Mouse (Mus musculus) neural tube, embryonic 11.5 days (tissue): ENCODE results near the gene Olfr785. TPM values are rescaled to one million over a fixed set of nuclear protein-coding genes. Genes with fewer than 3 reads are reported as not detected.
"Not testable (repeated sequence)": the region's sequence is repeated elsewhere in the genome, so short reads cannot be mapped to it uniquely, and the experiment has no call there.

Experiments used
- ATAC-seq: fragments of 200-750 bp; cut with Nextera tagmentation; 2 replicates; pipeline ENCODE4 v1.8.0; 2017; ENCODE audit warnings: moderate number of reproducible peaks, mild to moderate bottlenecking, moderate TSS enrichment, moderate library complexity; ENCODE audit not compliant: insufficient read depth, low FRiP score, low TSS enrichment
- DNase-seq: peaks from one replicate; pipeline ENCODE4 v3.0.0-alpha.2; 2015; ENCODE audit warnings: low spot score
- H3K27ac ChIP-seq: fragments of 300-500 bp; sonication (generic); 2 replicates; pipeline ENCODE4 v1.5.1; 2014; ENCODE audit warnings: low read depth, mild to moderate bottlenecking, low read length
- H3K27me3 ChIP-seq: fragments of 300-500 bp; sonication (generic); 2 replicates; pipeline ENCODE4 v1.6.1; 2014; ENCODE audit warnings: mild to moderate bottlenecking, low read length, mixed read lengths; ENCODE audit not compliant: control insufficient read depth, insufficient read depth
- H3K36me3 ChIP-seq: fragments of 300-500 bp; sonication (generic); 2 replicates; pipeline ENCODE4 v1.6.1; 2014; ENCODE audit warnings: mild to moderate bottlenecking, low read length, moderate library complexity, mixed read lengths; ENCODE audit not compliant: control insufficient read depth, insufficient read depth
- H3K4me1 ChIP-seq: fragments of 300-500 bp; sonication (generic); 2 replicates; pipeline ENCODE4 v1.6.1; 2014; ENCODE audit warnings: low read length, mixed read lengths; ENCODE audit not compliant: control insufficient read depth, insufficient read depth
- H3K4me2 ChIP-seq: fragments of 300-500 bp; sonication (generic); 2 replicates; pipeline ENCODE4 v1.6.1; 2014; ENCODE audit warnings: low read depth, mild to moderate bottlenecking, moderate library complexity
- H3K4me3 ChIP-seq: fragments of 300-500 bp; sonication (generic); 2 replicates; pipeline ENCODE4 v1.5.1; 2014; ENCODE audit warnings: low read depth, low read length
- H3K9ac ChIP-seq: fragments of 300-500 bp; sonication (generic); 2 replicates; pipeline ENCODE4 v1.6.1; 2014; ENCODE audit warnings: mild to moderate bottlenecking, low read length
- H3K9me3 ChIP-seq: fragments of 300-500 bp; sonication (generic); 2 replicates; pipeline ENCODE4 v1.6.1; 2016; ENCODE audit warnings: low read length; ENCODE audit not compliant: control insufficient read depth
- WGBS: fragments of 180-500 bp; shearing (Covaris S2); extraction: QIAGEN DNeasy Blood & Tissue Kit; methylation state at CpG from one replicate; pipeline ENCODE4 v1.1.7; 2014; 5-methylcytosine and 5-hydroxymethylcytosine counted together
- polyA plus RNA-seq: library from polyadenylated mRNA; unstranded; fragments of >200 nt; fragmentation: Nextera tagmentation; extraction: Ambion mirVana; gene quantifications from 2 replicates; pipeline ENCODE4 v1.2.1, GENCODE M21; 2014

The Olfr785 gene
- polyA plus RNA-seq: not detected in 2 replicates

DNA sequence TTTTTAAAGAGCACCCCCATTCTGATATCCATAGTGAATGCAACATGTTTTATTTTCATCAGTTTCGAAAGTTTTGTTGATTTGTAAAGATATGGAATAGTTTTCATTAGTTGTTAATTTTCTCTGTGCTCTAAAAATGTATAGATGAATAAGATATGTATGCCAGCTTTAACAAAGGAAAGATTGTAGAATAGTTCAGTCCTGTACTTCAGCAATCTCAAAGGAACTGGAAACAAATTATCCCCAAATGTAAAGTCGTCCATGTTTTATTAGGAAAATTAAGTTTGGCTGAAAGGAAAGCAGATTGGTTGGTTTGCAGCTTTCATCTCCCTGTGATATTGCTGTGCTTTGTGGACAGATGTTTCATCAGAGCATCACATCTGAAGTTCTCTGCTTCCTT lies at the start of gene Olfr785:
TSS of gene Olfr785 (plus strand) at position 301 of the 400 bp plus-strand sequence.
- Histone ChIP-seq H3K4me2 (no peak within 1 kb of the TSS), H3K4me1 (no peaks in the 10 kb centered on the region), H3K27me3 (no peaks in the 10 kb centered on the region), H3K9me3 (no peaks in the 10 kb centered on the region), H3K27ac (no peak within 1 kb of the TSS), H3K4me3 (no peak within 1 kb of the TSS), H3K36me3 (no peaks in the 10 kb centered on the region), H3K9ac (no peak within 1 kb of the TSS)
- ATAC-seq: no peak
- 82% methylated on average over 2 of the region's 2 CpGs for WGBS
- DNase-seq: no peak

GRCm38 (mm10) chr10:129356496-129356895 lies 48.7 kb upstream of the Olfr785 start:
- H3K4me2 ChIP-seq, H3K36me3 ChIP-seq, H3K27ac ChIP-seq, H3K4me1 ChIP-seq, ATAC-seq, H3K9ac ChIP-seq, H3K9me3 ChIP-seq, H3K27me3 ChIP-seq, DNase-seq, H3K4me3 ChIP-seq: not testable (repeated sequence)
- 82% methylated on average over 4 of the region's 4 CpGs for WGBS

- no peaks in the 10 kb centered on the region for H3K36me3 ChIP-seq
- H3K9ac ChIP-seq: no peak overlapping the region
- H3K4me2 ChIP-seq: no peak overlapping the region
- H3K9me3 ChIP-seq: no peaks in the 10 kb centered on the region
- no peak overlapping the region for H3K4me3 ChIP-seq
- WGBS: 77% methylated on average over 5 of the region's 5 CpGs
- no peaks in the 10 kb centered on the region for H3K27me3 ChIP-seq
- H3K4me1 ChIP-seq: no peaks in the 10 kb centered on the region
- no peak for DNase-seq
- no peak overlapping the region for H3K27ac ChIP-seq
- no peak for ATAC-seq
These were observed 47.9 kb upstream of the Olfr785 start for GRCm38 (mm10) chr10:129357307-129357706.

DNA sequence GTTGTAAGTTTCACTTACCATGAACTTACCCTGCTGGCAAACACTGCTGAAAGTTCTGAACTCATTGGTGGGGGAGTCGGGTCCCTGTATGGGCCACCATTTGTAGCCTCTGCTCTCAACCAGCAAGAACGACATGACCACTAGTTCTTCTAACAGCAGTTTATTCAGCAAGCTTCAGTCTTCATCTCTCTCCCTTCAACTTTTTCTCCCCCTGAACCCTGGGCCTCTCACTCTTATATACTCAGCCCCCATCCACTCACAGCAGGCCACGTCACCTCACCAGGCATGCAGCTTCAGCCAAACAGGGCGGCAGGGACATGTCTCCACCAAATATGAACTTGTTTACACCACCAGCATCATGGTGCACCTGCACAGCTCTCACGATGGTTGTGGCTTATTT lies 31.2 kb upstream of the Olfr785 start:
- H3K9ac ChIP-seq, H3K4me3 ChIP-seq, DNase-seq, H3K27ac ChIP-seq, H3K9me3 ChIP-seq, H3K4me2 ChIP-seq, H3K27me3 ChIP-seq, ATAC-seq, H3K36me3 ChIP-seq, H3K4me1 ChIP-seq: not testable (repeated sequence)
- WGBS: 94% methylated on average over 5 of the region's 5 CpGs

GRCm38 (mm10) chr10:129383783-129384182 lies 21.4 kb upstream of the Olfr785 start, which contains the start of gene Olfr784:
Gene Olfr784, plus strand, starts transcription at chr10:129384083.
- Histone ChIP-seq H3K27ac (no peak within 1 kb of the TSS), H3K9ac (no peak within 1 kb of the TSS), H3K4me2 (no peak within 1 kb of the TSS), H3K36me3 (no peaks in the 10 kb centered on the region), H3K9me3 (no peaks in the 10 kb centered on the region), H3K27me3 (no peaks in the 10 kb centered on the region), H3K4me3 (no peak within 1 kb of the TSS), H3K4me1 (no peaks in the 10 kb centered on the region)
- ATAC-seq (no peak), DNase-seq (no peak)

DNA sequence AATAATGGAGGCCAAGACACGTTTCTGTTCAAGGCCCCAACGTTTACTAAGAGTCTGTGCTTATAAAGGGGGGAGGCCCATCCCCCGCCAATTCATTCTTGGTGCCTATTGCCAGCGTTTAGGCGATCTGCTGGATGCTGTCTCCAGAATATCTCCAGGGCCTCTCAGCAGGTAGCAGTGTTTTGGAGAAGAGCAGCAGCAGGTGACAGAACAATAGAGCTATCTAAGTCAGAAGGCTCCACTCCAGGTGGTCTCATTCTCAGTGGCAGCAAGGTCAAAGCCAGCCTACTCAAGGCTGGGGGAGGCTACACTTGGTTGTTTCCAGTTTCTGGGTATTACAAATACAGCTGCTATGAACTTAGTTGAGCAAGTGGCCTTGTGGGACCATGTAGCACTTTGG lies 4.3 kb upstream of the Olfr785 start:
- WGBS: 39% methylated on average over 5 of the region's 5 CpGs
- ATAC-seq: no peak

GRCm38 (mm10) chr10:129427006-129427405 lies 21.8 kb downstream of the Olfr785 start, which contains the start of gene Olfr786:
Gene Olfr786, plus strand, starts transcription at chr10:129427306.
- H3K27ac ChIP-seq: no peak within 1 kb of the TSS
- no peaks in the 10 kb centered on the region for H3K27me3 ChIP-seq
- H3K4me3 ChIP-seq: no peak within 1 kb of the TSS
- H3K9me3 ChIP-seq: no peaks in the 10 kb centered on the region
- no peaks in the 10 kb centered on the region for H3K36me3 ChIP-seq
- no peaks in the 10 kb centered on the region for H3K4me1 ChIP-seq
- H3K4me2 ChIP-seq: no peak within 1 kb of the TSS
- H3K9ac ChIP-seq: no peak within 1 kb of the TSS
- ATAC-seq (no peak), DNase-seq (no peak)

More for the DNA sequence above, 4.3 kb upstream of the Olfr785 start:
- Histone ChIP-seq H3K4me3 (no peak overlapping the region), H3K9me3 (no peaks in the 10 kb centered on the region), H3K27me3 (no peaks in the 10 kb centered on the region), H3K27ac (no peak overlapping the region), H3K36me3 (no peaks in the 10 kb centered on the region), H3K4me2 (no peak overlapping the region), H3K9ac (no peak overlapping the region), H3K4me1 (no peaks in the 10 kb centered on the region)
- DNase-seq: no peak

Other genes starting within 250 kb of the Olfr785 start
- gene Olfr771, start 240.7 kb upstream of the Olfr785 start, polyA plus RNA-seq: not detected in 2 replicates
- gene Olfr772, start 227.5 kb upstream of the Olfr785 start, polyA plus RNA-seq: not detected in 2 replicates
- not detected in 2 replicates for gene Olfr773, start 218.0 kb upstream of the Olfr785 start, polyA plus RNA-seq
- not detected in 2 replicates for gene Olfr774, start 169.2 kb upstream of the Olfr785 start, polyA plus RNA-seq
- gene Olfr775, start 157.0 kb upstream of the Olfr785 start, polyA plus RNA-seq: not detected in 2 replicates
- not detected in 2 replicates for gene Olfr776, start 146.3 kb upstream of the Olfr785 start, polyA plus RNA-seq
- not detected in 2 replicates for gene Olfr777, start 133.9 kb upstream of the Olfr785 start, polyA plus RNA-seq
- gene Olfr780, start 87.3 kb upstream of the Olfr785 start, polyA plus RNA-seq: not detected in 2 replicates
- gene Olfr781, start 76.6 kb upstream of the Olfr785 start, polyA plus RNA-seq: not detected in 2 replicates
- gene Olfr782, start 56.6 kb upstream of the Olfr785 start, polyA plus RNA-seq: not detected in 2 replicates
- 0.15 TPM in 1 of 2 replicates, not detected in the other for gene Olfr784, start 21.3 kb upstream of the Olfr785 start, polyA plus RNA-seq
- not detected in 2 replicates for gene Olfr786, start 21.9 kb downstream of the Olfr785 start, polyA plus RNA-seq
- not detected in 2 replicates for gene Olfr787, start 56.4 kb downstream of the Olfr785 start, polyA plus RNA-seq
- gene Olfr788, start 65.6 kb downstream of the Olfr785 start, polyA plus RNA-seq: not detected in 2 replicates
- gene Olfr789, start 79.3 kb downstream of the Olfr785 start, polyA plus RNA-seq: not detected in 2 replicates
- not detected in 2 replicates for gene Olfr790, start 93.1 kb downstream of the Olfr785 start, polyA plus RNA-seq
- gene Olfr791, start 116.4 kb downstream of the Olfr785 start, polyA plus RNA-seq: not detected in 2 replicates
- gene Olfr792, start 133.7 kb downstream of the Olfr785 start, polyA plus RNA-seq: not detected in 2 replicates
- not detected in 2 replicates for gene Olfr794, start 162.2 kb downstream of the Olfr785 start, polyA plus RNA-seq
- 0.07 TPM in 1 of 2 replicates, not detected in the other for gene Olfr796, start 207.1 kb downstream of the Olfr785 start, polyA plus RNA-seq
- not detected in 2 replicates for gene Olfr798, start 222.5 kb downstream of the Olfr785 start, polyA plus RNA-seq
- not detected in 2 replicates for gene Olfr799, start 232.1 kb downstream of the Olfr785 start, polyA plus RNA-seq